Mouse (Mus musculus) kidney, postnatal 14 days (tissue): ENCODE measurements at regions not wholly inside any gene's neighbourhood (a gene's known extent, or its start where the extent isn't known, plus 50 kb on each side); places are given as distances from the start of the nearest gene placed in this dataset.

Experiments
- DNase-seq: peaks from one replicate; pipeline ENCODE4 v3.0.0; 2022; ENCODE audit warnings: mixed read lengths

- no peak for DNase-seq
Observed at GRCm38 (mm10) chr7:139741246-139741903, 57.8 kb upstream of the Cfap46 start.

DNA sequence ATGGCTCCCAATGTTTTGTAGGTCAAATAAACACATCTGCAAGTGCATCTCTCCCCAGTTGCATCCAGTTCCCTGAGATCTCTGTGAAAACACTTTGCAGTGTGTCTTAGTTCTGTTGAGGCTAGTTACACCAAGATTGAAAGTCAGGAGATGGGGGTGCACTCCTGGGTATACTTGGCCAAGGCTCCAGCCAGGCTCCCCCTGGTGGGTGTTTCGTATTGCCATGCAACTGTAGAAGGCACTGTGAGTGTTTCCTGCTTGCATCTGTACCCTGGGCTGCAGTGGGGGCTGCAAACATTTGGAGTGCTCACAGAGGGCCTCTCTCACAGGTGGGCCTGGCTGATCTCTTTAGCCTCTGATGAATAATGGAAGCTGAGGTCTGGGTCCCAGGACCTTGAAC lies 63.2 kb upstream of the Cfap46 start:
- peak; percentile 47 for DNase-seq

- no peak for DNase-seq
Observed at GRCm38 (mm10) chr7:139747290-139748067, 63.9 kb upstream of the Cfap46 start.

DNA sequence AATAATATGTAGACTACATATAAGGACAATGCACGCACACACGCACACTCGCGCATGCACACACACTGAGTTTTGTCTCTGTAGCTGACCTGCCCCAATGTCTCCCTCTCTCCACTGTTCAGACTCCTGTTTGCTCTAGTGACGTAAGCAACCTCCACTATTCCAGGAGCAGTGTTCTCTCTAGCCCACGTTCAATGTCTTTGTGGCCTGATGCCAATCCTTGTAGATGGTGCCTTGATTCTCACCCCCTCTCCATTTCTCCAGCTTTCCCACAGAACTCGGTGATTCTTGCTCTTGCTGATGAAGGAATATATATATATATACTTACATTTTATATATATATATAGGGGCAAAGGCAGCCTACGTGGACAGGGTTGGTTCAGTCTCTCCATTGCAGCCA lies 71.4 kb upstream of the Cfap46 start:
- no peak for DNase-seq

GRCm38 (mm10) chr7:139762522-139762921 lies 71.5 kb upstream of the Adgra1 start:
- no peak for DNase-seq

DNA sequence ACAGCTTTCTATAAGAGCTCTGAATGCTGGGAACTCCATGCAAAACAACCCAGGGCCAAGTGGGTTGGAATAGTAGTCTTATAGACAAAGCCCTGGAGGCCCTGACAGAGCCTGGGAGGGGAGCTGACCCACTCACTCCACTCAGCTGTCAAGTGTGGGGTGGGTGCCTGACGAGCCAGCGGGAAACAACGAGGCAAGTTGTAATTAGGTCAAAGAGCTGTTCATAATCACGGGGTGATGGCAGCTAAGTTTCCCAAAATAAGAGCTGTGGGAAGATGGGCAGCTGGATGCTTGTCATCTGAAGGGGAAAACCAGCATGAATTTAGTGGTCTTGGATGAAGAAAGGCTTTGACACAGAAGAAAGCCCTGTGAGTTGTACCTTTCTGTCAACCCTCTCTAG lies 70.7 kb upstream of the Adgra1 start:
- no peak for DNase-seq

DNA sequence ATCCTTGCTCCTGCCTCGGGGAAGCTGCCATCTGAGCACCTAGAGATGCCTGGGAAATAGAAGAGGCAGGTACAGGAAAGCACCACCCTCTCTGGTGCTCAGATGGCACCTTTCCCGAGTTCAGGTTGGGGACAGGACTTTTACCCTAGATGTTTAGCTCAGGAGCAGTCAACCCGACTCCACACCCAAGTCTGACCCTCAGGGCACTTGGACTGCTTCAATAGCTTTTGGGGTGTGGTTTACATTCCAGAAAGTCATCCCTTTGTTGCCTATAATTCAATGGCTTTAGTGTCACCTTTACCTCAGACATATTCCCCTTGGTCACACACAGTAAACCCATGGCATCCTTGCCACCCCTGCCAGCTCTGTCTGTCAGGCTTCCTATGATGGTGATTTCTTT lies 67.7 kb upstream of the Adgra1 start:
- no peak for DNase-seq

DNA sequence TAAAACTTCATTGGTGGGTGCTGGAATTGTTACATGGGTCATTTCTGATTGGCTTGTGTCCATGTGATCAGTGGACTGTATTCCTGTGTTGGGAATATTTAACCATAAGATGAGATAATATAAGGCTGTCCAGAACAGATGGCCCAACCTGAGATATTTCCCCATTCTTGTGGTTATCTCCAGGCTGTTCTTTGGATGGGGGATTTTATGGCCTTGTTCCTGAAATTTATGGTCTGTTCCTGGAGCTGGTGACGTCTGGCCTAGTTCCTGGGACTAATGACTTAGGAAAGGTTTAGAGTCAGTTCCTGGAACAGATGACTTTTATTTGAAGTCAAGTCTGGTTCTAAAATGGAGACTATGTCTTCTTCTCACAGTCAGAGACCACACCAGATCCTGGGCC lies 64.8 kb upstream of the Adgra1 start:
- peak; percentile 4 for DNase-seq

DNA sequence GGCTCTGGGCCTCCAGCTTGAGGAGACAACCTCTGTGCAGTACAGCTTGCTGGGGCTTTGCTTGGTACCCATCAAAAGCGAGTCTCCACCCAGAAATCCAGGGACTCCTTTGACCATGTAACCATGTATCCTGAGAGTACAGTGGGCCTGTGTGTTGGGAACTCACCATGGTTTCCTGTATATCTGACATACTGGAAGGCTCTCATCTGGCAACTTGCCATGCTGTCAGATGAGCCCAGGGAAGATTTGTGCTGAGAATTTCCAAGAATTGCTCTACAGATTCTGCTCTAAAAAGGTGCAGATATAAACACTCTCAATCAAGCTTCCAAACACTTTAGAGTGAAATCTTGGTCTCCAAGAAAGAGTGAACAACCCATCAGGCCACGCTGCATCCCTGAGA lies 56.7 kb upstream of the Adgra1 start:
- peak; percentile 4 for DNase-seq

GRCm38 (mm10) chr7:139779876-139780275 lies 54.1 kb upstream of the Adgra1 start:
- no peak for DNase-seq

DNA sequence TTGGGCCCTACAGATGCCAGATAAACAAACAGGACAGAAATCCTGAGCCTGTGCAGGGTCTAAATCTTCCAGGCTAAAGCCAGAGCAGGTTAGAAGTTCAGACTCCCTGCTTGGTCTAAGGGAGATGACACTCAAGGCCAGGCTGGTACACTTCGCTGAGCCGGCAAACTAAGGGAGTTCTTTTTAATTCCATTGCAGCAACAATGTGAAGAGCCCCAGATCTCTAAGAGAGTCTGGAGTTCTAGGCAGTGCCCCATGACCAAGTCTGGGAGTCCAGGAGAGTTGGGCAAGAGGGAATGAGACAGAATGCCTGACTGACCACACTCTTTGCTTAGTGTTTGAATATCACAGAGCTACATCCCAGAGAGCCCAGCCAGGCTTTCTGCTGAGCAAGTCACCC lies 52.5 kb upstream of the Adgra1 start:
- DNase-seq = no peak
